Mouse (Mus musculus) neural tube, embryonic 14.5 days (tissue): ENCODE data around the gene Fzr1. TPM values are rescaled to one million over a fixed set of nuclear protein-coding genes. Genes with fewer than 3 reads are reported as not detected.

Source experiments
- ATAC-seq: fragments of 200-750 bp; cut with Nextera tagmentation; 2 replicates; pipeline ENCODE4 v1.8.0; 2017; ENCODE audit warnings: low read depth, mild to moderate bottlenecking, moderate TSS enrichment, moderate library complexity
- H3K27ac ChIP-seq: fragments of 300-500 bp; sonication (generic); 2 replicates; pipeline ENCODE4 v1.5.1; 2014; ENCODE audit warnings: low read depth, mild to moderate bottlenecking, control low read depth, low read length, moderate library complexity, mixed read lengths
- H3K27me3 ChIP-seq: fragments of 300-500 bp; sonication (generic); 2 replicates; pipeline ENCODE4 v1.6.1; 2014; ENCODE audit warnings: low read length; ENCODE audit not compliant: control insufficient read depth, insufficient read depth
- H3K36me3 ChIP-seq: fragments of 300-500 bp; sonication (generic); 2 replicates; pipeline ENCODE4 v1.6.1; 2014; ENCODE audit warnings: low read length, mixed read lengths; ENCODE audit not compliant: control insufficient read depth, insufficient read depth
- H3K4me1 ChIP-seq: fragments of 300-500 bp; sonication (generic); 2 replicates; pipeline ENCODE4 v1.6.1; 2014; ENCODE audit warnings: low read length; ENCODE audit not compliant: control insufficient read depth, insufficient read depth
- H3K4me2 ChIP-seq: fragments of 300-500 bp; sonication (generic); 2 replicates; pipeline ENCODE4 v1.6.1; 2014; ENCODE audit warnings: mild to moderate bottlenecking, low read depth, low read length, control low read depth
- H3K4me3 ChIP-seq: fragments of 300-500 bp; sonication (generic); 2 replicates; pipeline ENCODE4 v1.5.1; 2014; ENCODE audit warnings: low read depth, low read length, control low read depth, mixed read lengths
- H3K9ac ChIP-seq: fragments of 300-500 bp; sonication (generic); replicated peaks from 2 replicates; pipeline ENCODE4 v1.6.1; 2014; ENCODE audit warnings: low read depth, mild to moderate bottlenecking, control low read depth, low read length, mixed read lengths
- H3K9me3 ChIP-seq: fragments of 300-500 bp; sonication (generic); 2 replicates; pipeline ENCODE4 v1.6.1; 2016; ENCODE audit warnings: low read length; ENCODE audit not compliant: control insufficient read depth
- WGBS: fragments of 180-500 bp; shearing (Covaris S2); extraction: QIAGEN DNeasy Blood & Tissue Kit; methylation state at CpG from one replicate; pipeline ENCODE4 v1.1.7; 2014; 5-methylcytosine and 5-hydroxymethylcytosine counted together
- polyA plus RNA-seq: library from polyadenylated mRNA; unstranded; fragments of >200 nt; fragmentation: Nextera tagmentation; extraction: Ambion mirVana; gene quantifications from 2 replicates; pipeline ENCODE4 v1.2.1, GENCODE M21; 2014

Gene Fzr1
- polyA plus RNA-seq, 1 experiment from 2014 or later, result 125 TPM

DNA sequence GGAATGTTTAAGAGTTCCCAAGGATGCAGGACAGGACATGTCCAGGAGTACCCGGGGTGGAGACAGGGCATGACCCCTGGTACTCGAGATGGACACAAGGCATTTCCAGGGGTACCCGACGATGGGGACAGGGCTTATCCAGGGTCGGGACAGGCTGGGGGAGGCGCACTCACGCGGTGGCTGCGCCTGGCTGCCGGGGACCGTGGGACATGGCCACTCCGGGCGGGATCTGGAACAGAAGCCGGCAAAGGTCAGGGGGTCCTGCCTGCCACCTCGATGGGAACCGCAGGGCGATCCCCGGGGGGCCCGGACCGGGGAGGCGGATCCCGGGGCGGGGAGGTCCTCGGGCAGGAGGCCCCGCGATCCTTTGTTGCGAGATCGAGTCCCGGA is 28.4 kb downstream of the Fzr1 start:
- peak overlapping the region; percentile 90 for H3K4me2 ChIP-seq
- peaks cover 4% of the 10 kb centered on the region; the same call in 1 of the 2 replicates for H3K27me3 ChIP-seq
- H3K36me3 ChIP-seq, result no peaks in the 10 kb centered on the region
- H3K9ac ChIP-seq, result peak overlapping the region; percentile 68
- no peak overlapping the region for H3K27ac ChIP-seq
- ATAC-seq, result peak; percentile 2
- peak overlapping the region; percentile 61 for H3K4me3 ChIP-seq
- 0% methylated on average over 27 of the region's 29 CpGs for WGBS
- H3K4me1 ChIP-seq, result peaks cover 10% of the 10 kb centered on the region
- H3K9me3 ChIP-seq, result no peaks in the 10 kb centered on the region

DNA sequence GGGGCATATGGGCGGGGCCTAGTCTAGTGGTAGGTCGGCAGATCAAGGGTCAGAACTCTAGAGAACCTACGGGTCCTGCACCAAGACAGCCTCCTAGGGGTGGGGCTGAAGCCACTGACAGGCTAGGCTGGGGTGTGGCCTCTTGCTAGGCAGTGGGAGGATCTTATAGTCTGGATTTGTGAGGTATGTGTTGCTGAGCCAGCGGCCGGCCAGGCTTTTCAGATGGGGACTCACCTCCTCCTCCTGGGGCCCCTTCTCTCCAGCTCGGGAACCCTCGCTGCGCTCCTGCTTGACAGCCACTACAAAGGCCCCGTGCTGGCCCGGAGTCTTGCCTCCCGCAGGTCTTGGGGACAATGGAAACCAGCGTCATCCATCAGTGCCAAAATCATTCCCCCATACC is 29.2 kb downstream of the Fzr1 start:
- Histone ChIP-seq H3K9me3 (no peaks in the 10 kb centered on the region), H3K27ac (no peak overlapping the region), H3K36me3 (no peaks in the 10 kb centered on the region), H3K27me3 (peaks cover 11% of the 10 kb centered on the region), H3K4me1 (peaks cover 10% of the 10 kb centered on the region), H3K4me3 (peak overlapping the region; percentile 61), H3K4me2 (peak overlapping the region; percentile 90), H3K9ac (0 out of 2 replicates have a peak overlapping the region, but pooled peaks have one; percentile 11)
- no peak for ATAC-seq
- 4% methylated on average over 12 of the region's 12 CpGs for WGBS

GRCm38 (mm10) chr10:81346453-81347067 is 31.8 kb downstream of the Fzr1 start:
- Histone ChIP-seq H3K27me3 (peaks cover 30% of the 10 kb centered on the region), H3K27ac (no peak overlapping the region), H3K4me1 (peaks cover 16% of the 10 kb centered on the region), H3K36me3 (no peaks in the 10 kb centered on the region), H3K9ac (no peak overlapping the region; the same call in 1 of the 2 replicates), H3K4me2 (peak overlapping the region; percentile 42), H3K4me3 (peak overlapping the region; percentile 23), H3K9me3 (no peaks in the 10 kb centered on the region)
- 7% methylated on average over 54 of the region's 55 CpGs for WGBS
- no peak for ATAC-seq

DNA sequence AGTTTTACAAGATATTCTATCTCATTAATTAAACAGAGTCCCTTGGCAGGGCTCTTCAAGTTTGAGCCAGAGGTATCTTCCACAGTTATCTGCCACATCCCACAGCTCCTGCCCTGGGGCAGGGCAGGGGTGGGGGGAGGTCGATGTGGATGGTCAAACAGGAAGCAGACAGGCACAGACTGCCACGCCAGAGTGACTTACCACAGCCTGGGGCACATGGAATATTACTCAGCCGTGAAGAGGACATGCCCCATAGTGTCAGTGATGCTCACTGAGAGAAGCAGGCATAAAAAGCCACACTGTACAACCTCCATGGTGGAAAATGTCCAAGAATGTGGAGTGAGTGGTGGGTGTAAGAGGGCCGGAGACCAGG is 33.2 kb downstream of the Fzr1 start:
- Histone ChIP-seq H3K36me3 (no peaks in the 10 kb centered on the region), H3K27ac (no peak overlapping the region), H3K4me2 (no peak overlapping the region), H3K9ac (no peak overlapping the region), H3K4me3 (no peak overlapping the region), H3K9me3 (no peaks in the 10 kb centered on the region), H3K27me3 (peaks cover 34% of the 10 kb centered on the region), H3K4me1 (peaks cover 16% of the 10 kb centered on the region)
- no peak for ATAC-seq
- 85% methylated on average over 4 of the region's 4 CpGs for WGBS

- no peak overlapping the region for H3K4me3 ChIP-seq
- no peaks in the 10 kb centered on the region for H3K36me3 ChIP-seq
- no peak overlapping the region for H3K27ac ChIP-seq
- WGBS, result 58% methylated on average over 8 of the region's 8 CpGs
- no peak for ATAC-seq
- no peak overlapping the region for H3K9ac ChIP-seq
- no peak overlapping the region for H3K4me2 ChIP-seq
- H3K27me3 ChIP-seq, result peaks cover 34% of the 10 kb centered on the region
- no peaks in the 10 kb centered on the region for H3K9me3 ChIP-seq
- peaks cover 10% of the 10 kb centered on the region for H3K4me1 ChIP-seq
Measured at GRCm38 (mm10) chr10:81344421-81345161, 33.7 kb downstream of the Fzr1 start.

DNA sequence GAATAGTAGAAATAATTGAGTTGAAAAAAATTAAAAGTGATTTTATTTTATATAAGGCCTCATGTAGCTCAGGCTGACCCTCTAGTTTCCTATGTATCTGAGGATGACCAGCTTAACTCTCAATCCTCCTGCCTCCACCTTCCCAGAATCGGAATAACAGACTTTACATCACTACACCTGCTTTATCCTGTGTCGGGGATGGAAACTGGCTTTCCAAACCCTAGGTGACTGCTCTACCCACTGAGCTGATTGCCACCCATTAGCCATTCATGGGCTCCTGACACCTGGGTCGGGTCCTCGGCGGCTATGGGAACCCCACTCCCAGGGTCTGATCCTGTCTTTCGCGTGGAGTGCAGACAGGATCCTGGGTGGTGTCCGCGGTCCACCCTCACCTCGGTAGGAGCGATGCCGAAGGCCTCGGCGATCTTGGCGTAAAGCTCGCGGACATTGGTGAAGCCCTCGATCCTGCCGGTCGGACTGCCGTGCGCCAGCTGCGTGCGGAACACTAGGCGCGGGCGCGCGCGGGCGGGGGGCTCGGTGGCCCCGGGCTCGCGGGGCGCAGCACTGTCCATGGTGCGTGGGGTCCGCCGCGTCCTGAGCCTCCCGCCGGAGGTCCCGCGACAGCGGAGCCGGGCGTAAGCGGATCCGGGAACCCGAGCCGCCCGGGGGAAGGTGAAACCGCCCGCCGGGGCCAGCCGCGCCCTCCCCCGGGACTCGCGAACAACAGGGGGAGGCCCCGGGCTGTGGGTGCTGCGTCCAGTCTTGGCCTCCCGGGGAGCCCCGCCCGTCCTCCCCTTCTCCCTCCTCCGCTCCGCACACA is 35.4 kb downstream of the Fzr1 start, which contains the start of gene Gipc3:
Gene Gipc3 (minus strand): TSS at position 581 of the 820 bp plus-strand sequence.
- Histone ChIP-seq H3K9ac (peak within 1 kb of the TSS; percentile 37), H3K36me3 (no peaks in the 10 kb centered on the region), H3K4me3 (peak within 1 kb of the TSS; percentile 31), H3K9me3 (no peaks in the 10 kb centered on the region), H3K4me2 (peak within 1 kb of the TSS; percentile 71), H3K4me1 (peaks cover 6% of the 10 kb centered on the region; the same call in 1 of the 2 replicates), H3K27ac (no peak within 1 kb of the TSS), H3K27me3 (peaks cover 34% of the 10 kb centered on the region)
- no peak for ATAC-seq
- WGBS, result 5% methylated on average over 66 of the region's 67 CpGs

- Histone ChIP-seq H3K9me3 (no peaks in the 10 kb centered on the region), H3K4me3 (no peak overlapping the region), H3K36me3 (no peaks in the 10 kb centered on the region), H3K9ac (no peak overlapping the region), H3K27me3 (peaks cover 30% of the 10 kb centered on the region), H3K4me1 (peaks cover 6% of the 10 kb centered on the region; the same call in 1 of the 2 replicates), H3K4me2 (no peak overlapping the region), H3K27ac (no peak overlapping the region)
- 37% methylated on average over 16 of the region's 16 CpGs for WGBS
- no peak for ATAC-seq
Measured at GRCm38 (mm10) chr10:81341333-81341949, 36.9 kb downstream of the Fzr1 start.

GRCm38 (mm10) chr10:81340551-81341332 is 37.6 kb downstream of the Fzr1 start:
- Histone ChIP-seq H3K27me3 (peaks cover 30% of the 10 kb centered on the region), H3K36me3 (no peaks in the 10 kb centered on the region), H3K9me3 (no peaks in the 10 kb centered on the region), H3K27ac (no peak overlapping the region), H3K9ac (no peak overlapping the region), H3K4me1 (0 out of 2 replicates have a peak, but pooled peaks cover 6% of the 10 kb centered on the region), H3K4me2 (no peak overlapping the region), H3K4me3 (no peak overlapping the region)
- 33% methylated on average over 17 of the region's 17 CpGs for WGBS
- ATAC-seq, result no peak
